Mouse (Mus musculus) embryonic facial prominence, embryonic 15.5 days (tissue): Measurements from ENCODE around the gene Atp6v0a4. TPM values are rescaled to one million over a fixed set of nuclear protein-coding genes. Genes with fewer than 3 reads are reported as not detected.
A peak's percentile ranks its signal among the peaks of the same experiment; 100 is the strongest.

Source experiments
- ATAC-seq: fragments of 200-750 bp; cut with Nextera tagmentation; 2 replicates; pipeline ENCODE4 v1.8.0; 2017; ENCODE audit warnings: low read depth, moderate TSS enrichment; ENCODE audit not compliant: insufficient number of reproducible peaks, low FRiP score, low TSS enrichment
- H3K27ac ChIP-seq: fragments of 300-500 bp; sonication (generic); replicated peaks from 2 replicates; pipeline ENCODE4 v1.5.1; 2015; ENCODE audit warnings: mild to moderate bottlenecking, inconsistent platforms
- H3K27me3 ChIP-seq: fragments of 300-500 bp; sonication (generic); 2 replicates; pipeline ENCODE4 v1.6.1; 2015; ENCODE audit warnings: inconsistent platforms
- H3K36me3 ChIP-seq: fragments of 300-500 bp; sonication (generic); 2 replicates; pipeline ENCODE4 v1.6.1; 2015; ENCODE audit warnings: mild to moderate bottlenecking, inconsistent platforms
- H3K4me1 ChIP-seq: fragments of 300-500 bp; sonication (generic); 2 replicates; pipeline ENCODE4 v1.6.1; 2015; ENCODE audit warnings: inconsistent platforms
- H3K4me2 ChIP-seq: fragments of 300-500 bp; sonication (generic); replicated peaks from 2 replicates; pipeline ENCODE4 v1.6.1; 2015; ENCODE audit warnings: mild to moderate bottlenecking, inconsistent platforms
- H3K4me3 ChIP-seq: fragments of 300-500 bp; sonication (generic); replicated peaks from 2 replicates; pipeline ENCODE4 v1.5.1; 2015; ENCODE audit warnings: mild to moderate bottlenecking, inconsistent platforms
- H3K9ac ChIP-seq: fragments of 300-500 bp; sonication (generic); 2 replicates; pipeline ENCODE4 v1.6.1; 2015; ENCODE audit warnings: inconsistent platforms
- H3K9me3 ChIP-seq: fragments of 300-500 bp; sonication (generic); replicated peaks from 2 replicates; pipeline ENCODE4 v1.6.1; 2016; ENCODE audit warnings: inconsistent platforms
- WGBS: fragments of 180-500 bp; shearing (Covaris S2); methylation state at CpG from one replicate; pipeline ENCODE4 v1.1.7; 2015; 5-methylcytosine and 5-hydroxymethylcytosine counted together
- polyA plus RNA-seq: library from polyadenylated mRNA; unstranded; fragments of >200 nt; fragmentation: Nextera tagmentation; extraction: Ambion mirVana; gene quantifications from 2 replicates; pipeline ENCODE4 v1.2.1, GENCODE M21; 2015

The Atp6v0a4 gene
- polyA plus RNA-seq = 7.3 and 7.8 TPM in 2 replicates

DNA sequence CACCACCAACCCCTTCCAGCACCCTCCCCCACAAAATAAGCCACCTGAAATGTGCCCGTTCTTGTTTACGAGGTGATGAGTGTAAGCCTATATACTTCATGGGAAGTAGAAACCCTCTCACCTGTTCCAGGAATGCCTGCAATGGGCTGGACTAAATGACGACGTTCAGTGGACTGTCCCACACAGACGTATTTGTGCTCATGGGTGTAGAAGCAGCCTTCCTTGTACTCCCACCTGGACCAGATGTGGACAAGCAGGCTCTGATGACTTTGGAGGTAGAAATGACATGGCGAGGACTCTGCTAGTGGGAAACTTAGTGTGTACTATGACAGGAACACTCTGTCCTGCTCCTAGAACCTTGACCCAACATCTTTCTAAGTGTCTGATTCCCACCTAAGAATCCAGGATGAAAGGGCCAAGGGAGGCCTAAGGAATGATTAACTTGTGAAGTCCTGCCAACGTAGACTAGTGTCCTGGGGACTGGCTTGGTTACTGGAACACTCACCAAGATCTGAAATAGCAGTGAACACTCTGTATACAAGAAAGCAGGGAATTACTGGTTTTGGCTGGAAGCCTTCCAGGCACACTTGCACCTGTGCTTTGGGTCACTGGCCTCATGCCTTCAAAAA, at the start of gene Atp6v0a4:
Gene Atp6v0a4 (minus strand): TSS at position 380 of the 629 bp plus-strand sequence.
- 71% methylated on average over 7 of the region's 7 CpGs for WGBS
- H3K4me1 ChIP-seq = no peaks in the 10 kb centered on the region
- no peak within 1 kb of the TSS for H3K4me3 ChIP-seq
- no peak within 1 kb of the TSS for H3K4me2 ChIP-seq
- peaks cover 24% of the 10 kb centered on the region; the same call in 1 of the 2 replicates for H3K36me3 ChIP-seq
- H3K9me3 ChIP-seq = no peaks in the 10 kb centered on the region
- H3K27ac ChIP-seq = peak within 1 kb of the TSS; percentile 41
- peak; percentile 74 for ATAC-seq
- no peaks in the 10 kb centered on the region for H3K27me3 ChIP-seq
- no peak within 1 kb of the TSS for H3K9ac ChIP-seq

DNA sequence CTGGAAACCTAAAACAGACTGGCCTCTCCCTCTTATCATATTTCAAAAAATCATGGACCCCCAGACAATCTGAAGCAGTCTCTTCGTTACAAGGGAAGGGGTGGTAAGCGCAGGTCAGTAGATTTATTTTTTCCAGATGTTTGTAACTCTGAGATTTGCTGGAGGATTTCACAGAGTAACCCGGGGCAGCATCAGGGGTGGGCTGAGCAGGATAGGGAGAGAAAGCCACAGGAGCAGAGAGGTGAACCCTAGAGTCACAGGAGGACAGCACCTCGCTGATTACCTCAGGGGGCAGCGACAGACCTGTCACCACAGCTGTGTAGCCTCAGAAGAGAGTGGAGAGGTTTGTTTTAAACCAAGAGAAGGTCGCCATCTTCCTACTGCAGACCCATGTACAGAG, 41.0 kb upstream of the Atp6v0a4 start:
- Histone ChIP-seq H3K4me2 (no peak overlapping the region), H3K9me3 (no peaks in the 10 kb centered on the region), H3K9ac (no peak overlapping the region), H3K4me1 (peaks cover 2% of the 10 kb centered on the region; the same call in 1 of the 2 replicates), H3K36me3 (peaks cover 19% of the 10 kb centered on the region), H3K4me3 (no peak overlapping the region), H3K27me3 (no peaks in the 10 kb centered on the region), H3K27ac (no peak overlapping the region)
- 40% methylated on average over 6 of the region's 6 CpGs for WGBS
- no peak for ATAC-seq

DNA sequence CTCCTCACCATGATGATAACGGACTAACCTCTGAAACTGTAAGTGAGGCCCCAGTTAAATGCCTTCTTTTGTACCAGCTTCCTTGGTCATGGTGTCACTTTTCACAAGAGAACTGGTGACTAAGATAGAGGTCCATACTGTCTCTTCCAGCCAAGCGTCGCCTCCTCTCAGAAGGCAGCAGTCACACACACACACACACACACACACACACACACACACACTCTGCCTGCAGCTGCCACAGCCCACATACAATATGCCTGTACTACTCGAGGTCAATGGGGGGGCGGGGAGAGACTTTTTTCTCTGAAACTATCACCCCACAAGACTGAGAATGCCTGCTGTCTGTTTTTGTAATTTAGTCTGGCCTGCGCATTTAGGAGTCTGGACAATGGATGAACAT, 40.3 kb upstream of the Atp6v0a4 start:
- Histone ChIP-seq H3K9me3 (no peaks in the 10 kb centered on the region), H3K4me2 (no peak overlapping the region), H3K9ac (no peak overlapping the region), H3K36me3 (peaks cover 16% of the 10 kb centered on the region), H3K27ac (no peak overlapping the region), H3K27me3 (no peaks in the 10 kb centered on the region), H3K4me3 (no peak overlapping the region), H3K4me1 (peaks cover 4% of the 10 kb centered on the region; the same call in 1 of the 2 replicates)
- ATAC-seq = no peak
- 66% methylated on average over 6 of the region's 6 CpGs for WGBS

DNA sequence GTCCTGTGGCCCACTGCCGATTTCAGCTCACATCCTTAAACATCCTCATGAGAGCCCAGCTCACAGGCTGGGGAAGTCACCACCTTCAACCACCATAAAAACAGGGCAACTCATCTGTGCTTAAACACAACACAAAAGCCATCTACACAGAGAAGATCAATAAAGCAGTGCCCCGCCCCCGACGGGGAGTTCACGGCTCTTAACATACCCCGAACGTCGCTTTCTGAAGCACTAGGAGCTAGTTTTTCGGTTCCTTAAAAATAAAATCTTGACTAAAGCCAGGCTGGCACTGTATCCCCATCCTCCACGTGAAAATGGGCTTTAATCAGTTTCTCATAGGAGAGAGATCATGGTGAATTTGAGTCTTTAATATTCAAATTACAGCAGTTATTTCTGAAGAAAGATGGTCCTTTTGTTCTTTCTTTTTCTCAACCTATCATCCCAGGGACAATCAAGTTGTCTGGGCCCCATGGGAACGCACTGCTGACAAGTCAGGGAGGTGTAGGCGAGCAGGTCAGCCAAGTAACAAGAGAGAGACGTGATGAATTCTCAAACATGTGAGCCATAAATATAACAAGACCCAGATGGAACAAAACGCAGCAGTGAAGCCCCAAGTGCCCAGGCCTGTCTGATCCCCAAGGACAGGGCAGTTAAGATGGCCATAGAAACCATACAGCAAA, 38.6 kb upstream of the Atp6v0a4 start:
- Histone ChIP-seq H3K9me3 (no peaks in the 10 kb centered on the region), H3K4me1 (peaks cover 4% of the 10 kb centered on the region; the same call in 1 of the 2 replicates), H3K9ac (no peak overlapping the region), H3K27ac (no peak overlapping the region), H3K4me3 (no peak overlapping the region), H3K4me2 (no peak overlapping the region), H3K36me3 (peaks cover 5% of the 10 kb centered on the region), H3K27me3 (no peaks in the 10 kb centered on the region)
- WGBS = 62% methylated on average over 14 of the region's 14 CpGs
- no peak for ATAC-seq

DNA sequence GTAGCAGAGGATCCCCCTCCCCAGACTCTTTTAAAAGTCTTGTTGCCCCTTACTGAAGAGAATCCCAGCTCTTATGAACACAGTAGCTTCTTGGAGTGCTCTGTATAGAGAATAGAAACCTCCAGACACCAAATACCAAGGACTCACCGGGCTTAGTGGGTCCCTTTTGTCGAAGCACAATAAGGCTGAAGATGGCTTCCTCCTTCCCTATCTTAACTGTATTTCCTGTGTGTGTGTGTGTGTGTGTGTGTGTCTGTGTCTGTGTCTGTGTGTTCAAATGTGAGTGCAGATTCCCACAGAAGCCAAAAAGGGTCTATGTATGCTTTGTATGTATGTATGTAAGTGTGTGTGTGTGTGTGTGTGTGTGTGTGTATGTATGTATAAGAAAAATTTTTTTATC, 36.2 kb upstream of the Atp6v0a4 start:
- Histone ChIP-seq H3K4me3 (no peak overlapping the region), H3K9me3 (no peaks in the 10 kb centered on the region), H3K9ac (no peak overlapping the region), H3K27ac (no peak overlapping the region; the same call in 1 of the 2 replicates), H3K4me1 (peaks cover 7% of the 10 kb centered on the region; the same call in 1 of the 2 replicates), H3K27me3 (no peaks in the 10 kb centered on the region), H3K4me2 (no peak overlapping the region), H3K36me3 (0 out of 2 replicates have a peak, but pooled peaks cover 11% of the 10 kb centered on the region)
- ATAC-seq = no peak
- WGBS = 65% methylated on average over 2 of the region's 2 CpGs

DNA sequence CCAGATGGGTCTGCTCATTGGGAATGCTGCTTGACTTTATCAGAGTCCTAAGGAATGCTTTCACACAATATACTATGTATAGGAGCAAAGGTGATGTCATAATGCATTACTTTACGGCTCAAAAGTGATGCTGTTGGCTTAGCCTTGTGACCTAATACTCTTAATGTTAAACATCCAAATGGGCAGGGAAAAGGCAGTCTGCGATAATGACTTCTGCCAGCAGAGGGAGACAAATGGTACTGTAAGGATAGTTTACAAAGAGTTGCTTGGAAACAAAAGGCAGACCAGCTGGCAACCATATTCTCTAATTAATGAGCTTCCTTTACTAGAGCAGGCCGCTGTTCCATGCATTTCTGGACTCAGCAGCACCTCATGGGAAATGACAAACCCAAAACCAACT, 35.7 kb upstream of the Atp6v0a4 start:
- no peak overlapping the region; the same call in 1 of the 2 replicates for H3K27ac ChIP-seq
- H3K4me1 ChIP-seq = peaks cover 7% of the 10 kb centered on the region; the same call in 1 of the 2 replicates
- no peaks in the 10 kb centered on the region for H3K27me3 ChIP-seq
- no peaks in the 10 kb centered on the region for H3K9me3 ChIP-seq
- no peak overlapping the region for H3K9ac ChIP-seq
- 11% methylated on average over 3 of the region's 3 CpGs for WGBS
- H3K36me3 ChIP-seq = 0 out of 2 replicates have a peak, but pooled peaks cover 11% of the 10 kb centered on the region
- H3K4me2 ChIP-seq = no peak overlapping the region
- no peak; the same call in 1 of the 2 replicates for ATAC-seq
- no peak overlapping the region for H3K4me3 ChIP-seq

DNA sequence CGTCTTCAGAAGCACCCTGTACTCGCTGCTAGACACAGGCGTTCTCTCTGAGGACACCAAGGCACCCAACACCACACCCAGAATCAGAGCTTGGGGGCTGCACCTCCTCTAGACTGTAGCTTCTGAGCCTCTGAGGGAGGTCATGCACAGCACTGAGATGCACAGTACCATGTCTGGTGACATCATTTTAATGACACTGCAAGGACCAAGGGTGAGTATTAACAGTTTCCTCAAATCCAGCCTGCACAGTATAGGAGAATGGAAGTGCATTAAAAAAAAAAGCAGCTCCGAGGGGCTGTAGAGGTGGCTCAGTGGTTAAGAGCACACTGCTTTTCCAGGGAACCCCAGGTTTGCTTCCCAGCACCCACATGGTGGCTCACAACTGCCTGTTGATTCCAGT, 35.2 kb upstream of the Atp6v0a4 start:
- H3K36me3 ChIP-seq = 0 out of 2 replicates have a peak, but pooled peaks cover 14% of the 10 kb centered on the region
- H3K9ac ChIP-seq = no peak overlapping the region
- H3K4me3 ChIP-seq = no peak overlapping the region
- peaks cover 7% of the 10 kb centered on the region; the same call in 1 of the 2 replicates for H3K4me1 ChIP-seq
- 84% methylated on average over 4 of the region's 4 CpGs for WGBS
- peak; percentile 22; the same call in 1 of the 2 replicates for ATAC-seq
- no peak overlapping the region for H3K27ac ChIP-seq
- H3K27me3 ChIP-seq = no peaks in the 10 kb centered on the region
- no peaks in the 10 kb centered on the region for H3K9me3 ChIP-seq
- H3K4me2 ChIP-seq = no peak overlapping the region

DNA sequence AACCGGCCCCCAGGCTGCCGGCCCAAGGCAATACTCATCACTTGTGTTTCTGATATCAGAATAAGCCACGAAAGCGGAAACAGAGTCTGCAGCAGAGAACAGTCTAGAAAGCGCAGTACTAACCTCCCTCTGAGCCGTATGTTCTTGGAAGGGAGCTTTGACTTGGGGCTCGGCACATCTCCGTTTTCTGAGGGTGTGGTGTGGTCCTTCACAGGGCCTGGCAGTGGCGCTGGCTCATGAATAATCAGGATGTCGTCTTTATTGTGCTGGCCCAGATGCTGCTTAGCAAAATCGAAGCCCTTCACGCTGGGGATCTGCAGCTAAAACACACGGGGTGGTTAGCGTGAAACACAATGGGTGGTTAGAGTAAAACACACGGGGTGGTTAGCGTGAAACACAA, 33.5 kb upstream of the Atp6v0a4 start:
- H3K4me1 ChIP-seq = peaks cover 7% of the 10 kb centered on the region; the same call in 1 of the 2 replicates
- no peak overlapping the region for H3K9ac ChIP-seq
- H3K36me3 ChIP-seq = 0 out of 2 replicates have a peak, but pooled peaks cover 14% of the 10 kb centered on the region
- H3K4me2 ChIP-seq = no peak overlapping the region
- ATAC-seq = no peak
- H3K27ac ChIP-seq = 0 out of 2 replicates have a peak overlapping the region, but pooled peaks have one; percentile 17
- no peaks in the 10 kb centered on the region for H3K27me3 ChIP-seq
- H3K9me3 ChIP-seq = no peaks in the 10 kb centered on the region
- WGBS = 66% methylated on average over 16 of the region's 16 CpGs
- no peak overlapping the region for H3K4me3 ChIP-seq

DNA sequence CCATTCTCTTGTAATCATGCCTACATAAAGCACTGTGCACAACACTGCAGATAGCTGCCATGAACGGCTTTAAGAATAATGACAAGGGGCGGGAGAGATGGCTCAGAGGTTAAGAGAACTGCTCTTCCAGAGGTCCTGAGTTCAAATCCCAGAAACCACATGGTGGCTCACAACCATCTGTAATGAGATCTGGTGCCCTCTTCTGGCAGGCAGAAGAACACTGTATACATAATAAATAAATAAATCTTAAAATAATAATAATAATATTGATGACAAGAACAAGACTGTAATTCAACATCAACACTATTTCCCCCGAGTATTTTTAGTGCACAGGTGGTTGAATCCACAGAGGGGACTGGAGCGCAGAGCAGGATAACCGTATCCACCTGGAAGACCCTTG, 31.8 kb upstream of the Atp6v0a4 start:
- Histone ChIP-seq H3K4me2 (no peak overlapping the region), H3K27ac (no peak overlapping the region), H3K27me3 (no peaks in the 10 kb centered on the region), H3K4me1 (peaks cover 7% of the 10 kb centered on the region; the same call in 1 of the 2 replicates), H3K36me3 (0 out of 2 replicates have a peak, but pooled peaks cover 14% of the 10 kb centered on the region), H3K9me3 (no peaks in the 10 kb centered on the region), H3K9ac (no peak overlapping the region), H3K4me3 (no peak overlapping the region)
- WGBS = 90% methylated on average over 5 of the region's 5 CpGs
- ATAC-seq = no peak

DNA sequence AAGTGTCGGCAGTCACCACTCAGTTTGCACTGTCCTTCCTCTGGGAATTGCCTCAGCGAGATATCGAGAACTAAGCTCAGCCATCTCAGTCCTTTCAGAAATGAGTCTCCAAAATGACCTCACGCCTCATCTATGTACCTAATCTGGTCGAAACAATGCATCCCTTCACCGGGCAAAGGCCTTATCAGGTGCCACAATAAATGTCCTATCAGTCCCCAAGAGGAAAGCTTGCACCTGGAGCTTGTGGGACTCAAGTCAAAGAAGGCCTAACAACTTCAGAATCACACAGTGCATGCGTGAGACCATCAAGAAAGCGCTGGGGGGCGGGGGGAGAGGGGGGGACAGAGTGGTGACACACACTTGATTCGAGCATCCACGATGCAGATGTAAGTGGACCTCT, 27.9 kb upstream of the Atp6v0a4 start:
- Histone ChIP-seq H3K36me3 (peaks cover 21% of the 10 kb centered on the region; the same call in 1 of the 2 replicates), H3K4me1 (no peaks in the 10 kb centered on the region), H3K4me2 (no peak overlapping the region), H3K4me3 (no peak overlapping the region), H3K27ac (no peak overlapping the region), H3K27me3 (no peaks in the 10 kb centered on the region), H3K9ac (no peak overlapping the region), H3K9me3 (no peaks in the 10 kb centered on the region)
- WGBS = 86% methylated on average over 11 of the region's 11 CpGs
- no peak for ATAC-seq

DNA sequence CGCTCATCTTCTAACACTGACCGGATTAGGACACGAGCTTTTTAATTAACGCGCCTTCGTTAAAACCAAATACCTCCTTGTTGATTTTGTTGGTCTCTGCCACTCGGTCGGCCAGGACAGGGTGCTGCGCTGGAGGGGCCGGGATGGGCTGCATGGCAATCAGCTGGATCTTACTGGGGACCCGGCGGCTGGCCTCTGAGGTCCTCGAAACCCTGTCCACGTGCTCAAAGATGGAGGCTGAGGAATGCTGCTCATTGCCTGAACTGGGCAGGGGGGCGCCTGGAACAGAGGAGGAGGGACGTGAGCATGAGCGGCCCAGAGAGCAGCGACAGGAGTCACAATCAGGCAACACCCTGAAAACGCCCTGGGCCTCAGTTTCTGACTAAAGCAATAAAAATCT, 25.1 kb upstream of the Atp6v0a4 start:
- H3K36me3 ChIP-seq = peaks cover 18% of the 10 kb centered on the region
- H3K27me3 ChIP-seq = no peaks in the 10 kb centered on the region
- no peak for ATAC-seq
- 85% methylated on average over 19 of the region's 19 CpGs for WGBS
- H3K9ac ChIP-seq = no peak overlapping the region
- H3K4me3 ChIP-seq = no peak overlapping the region
- no peaks in the 10 kb centered on the region for H3K9me3 ChIP-seq
- no peak overlapping the region for H3K27ac ChIP-seq
- H3K4me2 ChIP-seq = no peak overlapping the region
- peaks cover 11% of the 10 kb centered on the region for H3K4me1 ChIP-seq
